Mouse (Mus musculus) MEL-GATA-1-ER (cell line): ENCODE measurements around the gene 6030408B16Rik.

Source experiments
- DNase-seq: peaks from one replicate; pipeline ENCODE4 v3.0.0-alpha.2; 2012; ENCODE audit warnings: low read depth; ENCODE audit errors: extremely low read depth

Gene 6030408B16Rik

GRCm38 (mm10) chr15:101293025-101293621 is at the start of gene 6030408B16Rik:
6030408B16Rik (plus strand) TSS chr15:101293212.
- DNase-seq, result no peak

DNA sequence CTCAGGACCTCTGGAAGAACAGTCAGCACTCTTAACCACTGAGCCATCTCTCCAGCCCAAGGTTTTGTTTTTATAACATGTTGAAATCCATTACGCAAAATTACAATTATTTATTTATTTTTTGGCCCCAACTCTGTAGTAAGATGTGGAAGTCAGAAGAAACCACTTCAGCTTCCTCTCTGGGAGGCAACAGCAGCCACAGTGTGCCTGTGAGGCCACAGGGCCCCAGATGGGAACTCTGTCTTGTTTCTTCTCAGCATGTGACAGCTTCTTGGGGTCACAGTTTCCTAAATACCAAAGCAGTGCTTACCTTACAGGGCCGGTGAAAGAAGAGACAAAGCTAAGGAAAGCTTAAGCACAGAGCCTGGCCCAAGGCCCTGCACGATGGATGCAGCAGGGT is 49.0 kb upstream of the 6030408B16Rik start:
- DNase-seq, result no peak

- peak; percentile 98 for DNase-seq
These were observed 46.5 kb upstream of the 6030408B16Rik start for GRCm38 (mm10) chr15:101246231-101247154.

GRCm38 (mm10) chr15:101247155-101247498 is 45.9 kb upstream of the 6030408B16Rik start:
- no peak for DNase-seq

DNA sequence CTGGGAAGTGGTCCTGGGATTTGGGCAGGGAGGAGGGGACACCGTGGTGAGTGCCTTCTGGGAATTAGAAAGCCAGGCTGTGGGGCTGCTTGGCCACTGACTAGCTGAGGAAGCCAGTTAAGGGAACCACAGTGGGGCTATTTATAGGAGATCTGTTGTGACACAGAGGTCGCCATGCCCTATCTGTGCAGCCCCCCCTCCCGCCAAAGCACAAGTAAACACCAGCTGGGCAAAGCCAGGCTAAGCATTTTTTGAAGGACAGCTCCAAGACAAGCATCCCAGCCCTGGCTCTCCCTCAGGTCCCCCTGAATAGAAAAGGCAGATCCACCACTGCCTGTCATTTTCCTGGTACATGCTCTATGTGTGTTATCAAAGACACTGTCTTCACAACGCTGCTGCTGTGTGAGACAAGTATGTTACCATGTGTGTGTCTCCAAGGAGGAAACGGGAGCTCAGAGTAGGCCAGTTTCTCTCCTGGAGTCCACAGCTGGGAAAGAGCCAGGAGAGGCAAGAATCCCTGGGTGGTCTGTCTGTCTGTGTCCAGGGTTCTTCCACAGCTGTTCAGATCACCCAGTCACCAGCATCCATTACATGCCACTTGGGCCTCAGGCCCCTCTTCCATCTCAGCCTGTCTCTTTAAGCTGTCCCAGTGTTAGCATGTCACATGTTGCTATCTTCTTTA is 44.8 kb upstream of the 6030408B16Rik start:
- DNase-seq, result no peak

GRCm38 (mm10) chr15:101250220-101250800 is 42.7 kb upstream of the 6030408B16Rik start:
- DNase-seq, result no peak

DNA sequence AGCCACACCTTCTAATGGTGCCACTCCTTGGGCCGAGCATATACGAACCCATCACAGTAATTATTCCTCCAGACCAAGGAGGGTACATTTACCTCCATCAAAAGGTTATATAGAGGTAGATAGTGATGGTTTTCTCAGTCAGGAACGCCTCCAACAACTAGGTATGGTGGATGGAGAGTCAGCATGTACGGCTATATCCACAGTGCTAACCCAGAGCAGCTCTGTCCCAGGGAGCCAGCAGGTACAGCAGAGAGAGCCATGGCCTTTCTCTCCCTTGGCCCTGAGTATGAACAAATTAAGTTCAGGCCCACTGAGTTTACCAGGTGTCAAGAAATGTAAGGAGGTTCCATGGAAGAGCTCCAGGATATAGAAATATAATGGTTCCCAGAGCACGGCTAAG is 41.1 kb upstream of the 6030408B16Rik start:
- no peak for DNase-seq

GRCm38 (mm10) chr15:101252614-101253013 is 40.4 kb upstream of the 6030408B16Rik start:
- no peak for DNase-seq

- DNase-seq, result no peak
These were observed 39.5 kb upstream of the 6030408B16Rik start for GRCm38 (mm10) chr15:101253563-101253885.

DNA sequence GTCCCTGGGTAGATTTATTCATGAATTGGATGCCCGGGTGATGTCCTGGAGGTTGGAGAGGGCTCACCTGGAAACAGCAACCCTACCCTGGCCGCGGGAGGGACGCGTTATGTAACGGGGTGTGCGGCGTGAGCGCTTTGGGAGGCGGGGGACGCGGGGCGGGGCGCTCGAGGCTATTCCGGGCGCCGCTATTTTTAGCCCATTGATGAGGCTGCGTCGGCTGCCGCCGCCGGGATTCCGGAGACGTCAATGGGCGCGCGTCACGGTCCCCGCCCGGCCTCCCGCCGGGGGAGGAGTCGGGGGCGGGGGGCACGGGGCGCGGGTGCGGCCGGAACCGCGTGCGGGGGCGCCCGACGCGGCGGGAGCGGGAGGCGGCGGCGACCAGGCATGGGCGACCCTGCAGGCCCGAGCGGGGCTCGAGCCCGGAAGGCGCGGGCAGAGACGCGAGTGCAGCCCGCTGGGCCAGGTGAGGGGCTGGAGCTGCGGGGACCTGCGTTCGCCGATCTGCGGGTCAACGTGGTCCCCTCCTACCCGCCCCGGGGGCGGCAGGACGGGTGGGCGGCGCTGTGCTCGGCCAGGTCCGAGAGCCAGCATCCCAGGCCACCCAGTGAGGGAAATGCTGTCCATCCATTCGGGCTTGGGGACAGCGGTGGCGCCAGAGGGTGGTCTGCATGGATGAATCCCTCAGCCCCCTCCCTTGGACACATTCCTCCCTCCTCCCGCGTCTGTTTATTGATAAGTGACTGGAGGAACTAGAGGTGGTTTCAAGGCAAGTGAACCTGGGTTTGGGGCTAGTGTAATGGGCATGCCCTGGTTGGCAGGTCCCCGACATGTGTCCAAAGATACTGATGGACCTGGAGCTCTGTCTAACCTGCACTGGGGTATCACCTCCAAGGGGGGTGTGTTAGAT is 38.9 kb upstream of the 6030408B16Rik start, which contains the start of gene Nr4a1:
Gene Nr4a1, plus strand, starts transcription at position 384 of the 910 bp plus-strand sequence.
- DNase-seq, result no peak

- no peak for DNase-seq
These were observed 37.1 kb upstream of the 6030408B16Rik start for GRCm38 (mm10) chr15:101255842-101256462.

DNA sequence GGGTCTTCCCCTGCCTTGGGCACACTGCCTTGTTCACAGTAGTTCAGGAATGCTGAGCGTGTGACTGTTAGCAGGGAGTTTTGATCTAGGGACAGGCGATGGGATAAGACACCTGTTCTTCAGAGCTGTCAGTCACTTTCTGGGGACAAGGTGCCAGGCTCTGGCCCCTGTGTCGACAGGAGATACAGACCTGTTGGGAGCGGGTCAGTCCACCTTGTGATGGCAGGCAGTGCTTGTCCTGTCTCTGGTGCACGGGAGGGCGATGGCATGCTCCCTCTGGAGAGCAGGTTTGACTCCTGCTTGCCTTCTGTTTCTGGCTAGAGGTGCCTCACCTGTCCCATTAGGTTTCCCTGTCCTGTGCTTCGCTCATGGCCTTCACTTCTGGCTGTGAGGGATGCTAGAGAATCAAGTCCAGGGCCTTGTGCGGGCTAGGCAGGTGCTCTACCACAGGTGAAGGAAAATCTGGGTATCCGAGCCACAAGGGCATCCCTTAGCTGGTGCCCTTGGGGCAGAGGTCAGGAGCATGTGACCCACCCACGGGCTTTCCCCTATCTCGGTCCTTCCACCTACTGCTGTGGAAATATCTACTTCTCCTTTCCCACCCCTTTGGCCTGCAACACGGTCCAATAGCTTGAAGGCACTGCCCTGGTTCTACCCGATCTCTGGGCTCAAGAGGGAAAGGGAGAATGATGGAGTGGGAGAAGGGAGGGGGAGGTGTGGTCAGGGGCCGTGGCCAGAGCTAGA is 36.4 kb upstream of the 6030408B16Rik start:
- DNase-seq, result no peak

DNA sequence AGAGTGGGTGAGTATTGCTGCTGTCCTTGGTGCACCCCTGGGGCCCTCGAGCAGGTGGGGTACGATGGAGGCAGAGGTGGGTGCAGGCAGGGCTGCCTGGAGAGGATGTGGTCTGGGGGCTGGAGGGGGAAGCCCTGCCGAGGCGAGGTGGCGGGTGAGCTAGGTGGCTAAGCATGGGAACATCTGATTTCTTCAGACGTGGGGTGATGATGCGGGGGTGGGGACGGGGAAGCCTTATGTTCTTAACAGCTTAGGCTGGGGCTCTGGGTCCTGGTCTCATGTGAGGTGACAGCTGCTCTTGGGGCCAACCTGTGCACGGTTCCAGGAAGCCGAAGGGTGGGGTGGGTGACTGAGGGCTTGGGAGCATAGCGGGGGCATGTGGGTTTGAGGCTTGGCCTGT is 34.6 kb upstream of the 6030408B16Rik start:
- no peak for DNase-seq

DNA sequence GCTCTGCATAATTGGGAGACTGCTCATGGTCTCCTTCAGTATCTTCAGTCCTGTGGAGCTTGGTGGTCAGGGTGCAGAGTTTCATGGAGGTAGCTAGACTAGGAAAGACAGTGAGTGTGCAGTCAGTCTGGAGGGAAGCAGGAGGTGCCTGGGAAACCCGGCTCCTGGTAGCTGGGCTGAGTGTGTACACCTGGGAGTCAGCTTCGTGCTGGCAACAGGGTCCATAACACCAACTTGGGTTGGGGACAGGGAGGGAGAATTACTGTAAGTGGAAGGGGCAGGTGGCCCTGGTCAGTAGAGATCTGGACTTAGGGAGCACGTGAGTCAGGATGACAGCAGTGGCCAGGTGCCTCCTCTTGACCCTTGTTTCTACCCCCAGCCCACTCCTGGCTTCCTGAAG is 33.1 kb upstream of the 6030408B16Rik start:
- DNase-seq, result no peak

- no peak for DNase-seq
These were observed 32.6 kb upstream of the 6030408B16Rik start for GRCm38 (mm10) chr15:101260387-101260786.

- peak; percentile 70 for DNase-seq
These were observed 32.0 kb upstream of the 6030408B16Rik start for GRCm38 (mm10) chr15:101260874-101261622.

GRCm38 (mm10) chr15:101262502-101262901 is 30.5 kb upstream of the 6030408B16Rik start:
- no peak for DNase-seq

DNA sequence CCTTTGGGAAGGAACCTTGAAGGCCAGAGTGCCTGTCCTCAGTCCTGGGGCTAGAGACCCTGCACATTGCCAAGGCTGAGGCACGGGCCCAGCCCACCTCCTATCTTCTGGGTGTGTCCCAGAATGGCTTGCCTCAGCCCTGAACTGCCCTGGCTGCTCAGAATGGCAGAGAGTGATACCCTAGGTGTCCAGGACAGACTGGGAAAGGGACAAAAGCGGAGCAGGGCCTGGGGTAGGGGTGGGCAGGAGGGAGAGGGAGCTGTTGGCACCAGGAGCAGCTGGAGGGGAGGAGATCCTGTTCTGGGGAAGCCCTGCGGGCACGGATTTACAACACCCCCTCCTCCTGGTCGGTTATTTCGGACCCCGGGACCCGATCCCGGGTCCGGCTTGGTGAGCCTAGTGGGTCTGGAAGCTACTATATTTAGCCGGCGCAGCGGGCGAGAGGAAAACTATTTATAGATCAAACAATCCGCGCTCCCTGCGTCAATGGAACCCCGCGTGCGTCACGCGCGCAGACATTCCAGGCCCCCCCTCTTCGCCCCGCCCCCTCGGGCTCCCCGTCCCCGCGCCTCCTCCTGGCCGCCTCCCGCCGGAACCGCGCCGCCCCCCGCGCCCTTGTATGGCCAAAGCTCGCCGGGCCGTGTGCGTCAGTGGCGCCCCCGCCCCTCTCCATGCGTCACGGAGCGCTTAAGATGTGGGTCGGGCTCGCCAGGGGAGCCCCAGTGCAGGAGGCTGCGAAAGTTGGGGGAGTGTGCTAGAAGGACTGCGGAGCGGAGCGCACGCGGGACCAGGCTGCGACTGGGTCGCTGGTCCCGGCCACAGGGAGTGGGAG is 26.7 kb upstream of the 6030408B16Rik start:
- no peak for DNase-seq
